Mouse (Mus musculus) lung, embryonic 14.5 days (tissue): Measurements from ENCODE around the gene Tpgs1. TPM values are rescaled to one million over a fixed set of nuclear protein-coding genes. Genes with fewer than 3 reads are reported as not detected.

Source experiments
- ATAC-seq: fragments of 200-750 bp; cut with Nextera tagmentation; 2 replicates; pipeline ENCODE4 v1.8.0; 2017; ENCODE audit warnings: mild to moderate bottlenecking, moderate TSS enrichment, moderate library complexity; ENCODE audit not compliant: insufficient read depth
- DNase-seq: peaks from one replicate; pipeline ENCODE4 v3.0.0-alpha.2; 2015
- H3K27ac ChIP-seq: fragments of 300-500 bp; sonication (generic); 2 replicates; pipeline ENCODE4 v1.5.1; 2014; ENCODE audit warnings: low read depth, mild to moderate bottlenecking, moderate library complexity
- H3K27me3 ChIP-seq: fragments of 300-500 bp; sonication (generic); 2 replicates; pipeline ENCODE4 v1.6.1; 2014; ENCODE audit warnings: low read length, control low read depth; ENCODE audit not compliant: insufficient read depth
- H3K36me3 ChIP-seq: fragments of 300-500 bp; sonication (generic); 2 replicates; pipeline ENCODE4 v1.6.1; 2014; ENCODE audit warnings: control low read depth; ENCODE audit not compliant: insufficient read depth
- H3K4me1 ChIP-seq: fragments of 300-500 bp; sonication (generic); 2 replicates; pipeline ENCODE4 v1.6.1; 2014; ENCODE audit warnings: antibody characterized with exemption, control low read depth; ENCODE audit not compliant: insufficient read depth
- H3K4me2 ChIP-seq: fragments of 300-500 bp; sonication (generic); 2 replicates; pipeline ENCODE4 v1.6.1; 2014; ENCODE audit warnings: mild to moderate bottlenecking
- H3K4me3 ChIP-seq: fragments of 300-500 bp; sonication (generic); 2 replicates; pipeline ENCODE4 v1.5.1; 2014; ENCODE audit warnings: low read depth, low read length
- H3K9ac ChIP-seq: fragments of 300-500 bp; sonication (generic); 2 replicates; pipeline ENCODE4 v1.6.1; 2014
- H3K9me3 ChIP-seq: fragments of 300-500 bp; sonication (generic); 2 replicates; pipeline ENCODE4 v1.6.1; 2016; ENCODE audit warnings: low read depth, low read length, control low read depth
- CTCF ChIP-seq: IDR thresholded peaks from 2 replicates; pipeline ENCODE4 v1.5.1; 2016; ENCODE audit warnings: antibody characterized with exemption, low read depth
- WGBS: fragments of 180-500 bp; shearing (Covaris S2); extraction: QIAGEN DNeasy Blood & Tissue Kit; methylation state at CpG from one replicate; pipeline ENCODE4 v1.1.7; 2014; 5-methylcytosine and 5-hydroxymethylcytosine counted together
- polyA plus RNA-seq: library from polyadenylated mRNA; unstranded; fragments of >200 nt; fragmentation: Nextera tagmentation; extraction: Ambion mirVana; gene quantifications from 2 replicates; pipeline ENCODE4 v1.2.1, GENCODE M21; 2014

Tpgs1 gene
- polyA plus RNA-seq, 1 experiment from 2014 or later: 56.4 TPM

DNA sequence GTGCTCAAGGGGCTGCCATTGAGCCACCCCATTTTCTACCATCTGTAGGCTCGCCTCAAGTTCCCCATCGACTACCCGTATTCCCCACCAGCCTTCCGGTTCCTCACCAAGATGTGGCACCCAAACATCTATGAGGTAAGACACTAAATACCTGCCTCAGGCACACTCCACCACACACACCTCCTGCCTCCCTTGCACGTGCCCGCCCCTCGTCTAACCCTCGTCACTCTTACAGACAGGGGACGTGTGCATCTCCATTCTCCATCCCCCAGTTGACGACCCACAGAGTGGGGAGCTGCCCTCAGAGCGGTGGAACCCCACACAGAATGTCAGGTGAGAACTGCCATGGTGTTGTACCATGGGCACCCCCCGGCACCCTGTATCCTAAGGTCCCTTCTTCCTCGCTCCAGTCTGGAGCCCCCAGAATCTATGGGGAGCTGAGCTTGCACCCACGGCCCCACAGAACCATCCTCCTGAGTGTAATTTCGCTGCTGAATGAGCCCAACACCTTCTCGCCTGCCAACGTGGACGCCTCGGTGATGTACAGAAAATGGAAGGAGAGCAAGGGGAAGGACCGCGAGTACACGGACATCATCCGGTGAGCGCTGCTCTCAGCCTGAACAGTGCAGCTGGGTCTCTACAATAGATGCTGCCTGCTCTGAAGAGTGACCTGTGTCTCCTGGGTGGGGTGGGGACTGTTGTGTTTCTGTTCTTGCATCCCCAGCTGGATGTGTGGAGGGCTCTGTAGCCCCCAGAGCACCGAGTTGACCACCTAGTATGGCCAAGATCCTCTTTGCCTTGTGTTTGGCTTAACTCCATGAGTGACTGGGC is 15.8 kb downstream of the Tpgs1 start:
- no peak for TF ChIP-seq CTCF

DNA sequence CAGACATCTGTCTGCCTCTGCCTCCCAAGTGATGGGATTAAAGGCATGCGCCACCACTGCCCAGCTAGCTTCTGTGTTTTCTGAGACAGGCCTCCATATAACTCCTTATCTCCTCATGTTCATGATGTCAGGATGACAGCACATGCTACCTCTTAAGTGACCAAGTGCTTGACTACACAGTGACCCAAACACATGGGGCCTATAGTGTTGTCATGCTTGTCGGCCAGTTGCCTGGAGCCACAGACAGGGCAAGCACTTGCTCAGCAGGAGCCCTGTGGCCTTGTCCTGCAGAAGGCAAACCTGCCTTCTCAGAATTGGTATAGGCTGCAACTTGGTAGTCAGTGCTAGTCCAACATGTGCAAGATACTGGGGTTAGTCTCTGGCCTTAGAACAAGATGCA is 17.1 kb downstream of the Tpgs1 start:
- no peak overlapping the region for H3K27ac ChIP-seq

More for the DNA sequence above, 15.8 kb downstream of the Tpgs1 start:
- Histone ChIP-seq H3K4me1 (peaks cover 7% of the 10 kb centered on the region), H3K27ac (no peak overlapping the region), H3K4me3 (no peak overlapping the region), H3K9ac (no peak overlapping the region), H3K4me2 (no peak overlapping the region), H3K27me3 (no peaks in the 10 kb centered on the region), H3K36me3 (peaks cover 56% of the 10 kb centered on the region), H3K9me3 (no peaks in the 10 kb centered on the region)
- ATAC-seq: no peak
- no peak for DNase-seq
- 89% methylated on average over 25 of the region's 25 CpGs for WGBS

DNA sequence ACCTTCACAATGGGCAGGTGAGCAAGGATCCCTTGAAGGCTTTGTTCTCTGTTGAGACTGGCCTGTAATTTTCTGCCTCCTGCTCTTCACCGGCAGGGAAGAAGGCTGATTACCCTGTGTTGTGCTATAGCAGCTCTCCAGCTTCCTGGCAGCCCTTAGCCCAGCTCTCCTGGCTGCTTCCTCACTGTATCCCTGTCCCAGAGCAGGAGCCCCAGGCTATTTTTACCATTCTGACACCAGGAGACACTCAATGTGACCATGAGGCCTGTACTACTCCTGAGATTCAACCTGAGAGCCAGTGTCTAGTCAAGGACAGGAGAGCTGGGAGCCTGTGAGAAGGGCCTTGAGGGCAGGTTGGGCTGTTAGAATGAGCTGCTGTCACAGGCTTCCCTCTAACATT is 17.5 kb downstream of the Tpgs1 start:
- Histone ChIP-seq H3K36me3 (peaks cover 56% of the 10 kb centered on the region), H3K4me3 (no peak overlapping the region), H3K4me1 (no peaks in the 10 kb centered on the region), H3K27me3 (no peaks in the 10 kb centered on the region), H3K9me3 (no peaks in the 10 kb centered on the region), H3K4me2 (no peak overlapping the region), H3K9ac (no peak overlapping the region), H3K27ac (no peak overlapping the region)
- DNase-seq (no peak), ATAC-seq (no peak)
- 87% methylated on average over 1 of the region's 1 CpGs for WGBS
- no peak for TF ChIP-seq CTCF

More for the DNA sequence above, 17.1 kb downstream of the Tpgs1 start:
- Histone ChIP-seq H3K4me1 (peaks cover under 1% of the 10 kb centered on the region; the same call in 1 of the 2 replicates), H3K27me3 (no peaks in the 10 kb centered on the region), H3K9me3 (no peaks in the 10 kb centered on the region), H3K9ac (no peak overlapping the region), H3K4me3 (no peak overlapping the region), H3K36me3 (peaks cover 56% of the 10 kb centered on the region), H3K4me2 (no peak overlapping the region)
- TF ChIP-seq CTCF: no peak
- WGBS: 87% methylated on average over 2 of the region's 2 CpGs
- ATAC-seq (no peak), DNase-seq (no peak)

DNA sequence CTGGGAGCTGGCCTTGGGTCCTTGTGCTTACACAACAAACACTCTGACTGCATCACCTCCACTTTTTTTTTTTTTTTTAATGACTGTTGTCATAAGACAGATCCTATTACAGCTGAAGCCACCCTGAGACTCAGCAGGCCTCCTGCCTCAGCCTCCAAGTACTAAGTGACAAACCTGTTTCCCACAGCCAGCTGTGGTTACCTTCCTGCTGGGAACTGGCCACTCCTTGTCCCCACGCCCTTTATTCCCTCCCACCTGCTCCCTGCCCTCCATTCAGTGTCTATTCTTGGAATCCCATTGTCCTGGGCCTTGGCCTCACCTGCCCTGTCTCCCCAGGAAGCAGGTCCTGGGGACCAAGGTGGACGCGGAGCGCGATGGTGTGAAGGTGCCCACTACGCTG is 18.3 kb downstream of the Tpgs1 start:
- H3K4me3 ChIP-seq: no peak overlapping the region
- no peaks in the 10 kb centered on the region for H3K27me3 ChIP-seq
- no peak for ATAC-seq
- no peaks in the 10 kb centered on the region for H3K9me3 ChIP-seq
- DNase-seq: no peak
- H3K9ac ChIP-seq: no peak overlapping the region
- no peaks in the 10 kb centered on the region for H3K4me1 ChIP-seq
- H3K36me3 ChIP-seq: peaks cover 56% of the 10 kb centered on the region
- no peak overlapping the region for H3K27ac ChIP-seq
- no peak overlapping the region for H3K4me2 ChIP-seq
- 93% methylated on average over 6 of the region's 6 CpGs for WGBS
- no peak for TF ChIP-seq CTCF

DNA sequence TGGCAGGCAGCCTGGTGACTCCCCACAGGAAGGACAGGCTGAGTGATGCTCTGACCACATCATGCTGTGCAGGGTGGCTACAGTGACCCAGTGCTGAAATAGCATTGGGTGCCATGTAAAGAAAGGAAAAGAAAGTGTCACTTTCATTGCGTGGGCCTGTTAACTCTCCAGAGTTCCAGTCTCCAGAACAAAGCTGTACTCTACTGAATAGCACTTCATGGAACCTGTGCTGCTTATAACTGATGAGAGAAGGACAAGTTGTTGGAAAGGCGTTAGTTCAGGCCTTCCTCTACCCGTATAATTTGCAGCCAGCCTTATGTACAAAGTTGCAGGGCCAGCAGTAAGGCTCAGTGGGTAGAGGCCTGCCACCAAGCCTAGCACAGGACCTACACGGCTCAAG is 19.6 kb downstream of the Tpgs1 start, which contains the start of gene Gzmm:
Gzmm (plus strand) TSS at position 301 of the 400 bp plus-strand sequence.
- no peaks in the 10 kb centered on the region for H3K27me3 ChIP-seq
- no peak within 1 kb of the TSS for H3K27ac ChIP-seq
- no peaks in the 10 kb centered on the region for H3K4me1 ChIP-seq
- H3K4me3 ChIP-seq: no peak within 1 kb of the TSS
- ATAC-seq (no peak), DNase-seq (no peak)
- WGBS: 80% methylated on average over 4 of the region's 4 CpGs
- no peak for TF ChIP-seq CTCF
- H3K36me3 ChIP-seq: peaks cover 56% of the 10 kb centered on the region
- H3K9me3 ChIP-seq: no peaks in the 10 kb centered on the region
- no peak within 1 kb of the TSS for H3K9ac ChIP-seq
- H3K4me2 ChIP-seq: no peak within 1 kb of the TSS

DNA sequence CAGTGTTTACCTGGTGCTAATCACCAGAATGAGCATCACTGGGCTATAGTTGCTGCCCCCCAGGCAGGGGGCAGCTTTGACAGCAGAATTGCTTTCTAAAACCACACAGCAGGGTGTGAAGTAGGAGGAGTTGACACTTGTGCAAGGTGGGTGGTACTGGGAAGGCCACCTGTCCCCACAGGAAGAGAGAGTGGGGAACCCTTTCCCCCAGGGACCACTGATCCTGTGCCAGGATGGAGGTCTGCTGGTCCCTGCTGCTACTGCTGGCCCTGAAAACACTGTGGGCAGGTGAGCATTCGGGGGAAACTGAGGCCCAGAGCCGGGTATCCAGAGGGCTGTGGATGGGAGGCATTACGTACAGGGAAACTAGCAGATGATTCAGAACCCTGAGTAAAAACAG is 20.0 kb downstream of the Tpgs1 start:
- H3K4me3 ChIP-seq: no peak overlapping the region
- H3K4me2 ChIP-seq: no peak overlapping the region
- H3K27me3 ChIP-seq: no peaks in the 10 kb centered on the region
- 85% methylated on average over 3 of the region's 3 CpGs for WGBS
- no peak for ATAC-seq
- H3K9ac ChIP-seq: no peak overlapping the region
- H3K4me1 ChIP-seq: no peaks in the 10 kb centered on the region
- TF ChIP-seq CTCF: no peak
- no peak overlapping the region for H3K27ac ChIP-seq
- peaks cover 56% of the 10 kb centered on the region for H3K36me3 ChIP-seq
- H3K9me3 ChIP-seq: no peaks in the 10 kb centered on the region
- no peak for DNase-seq

DNA sequence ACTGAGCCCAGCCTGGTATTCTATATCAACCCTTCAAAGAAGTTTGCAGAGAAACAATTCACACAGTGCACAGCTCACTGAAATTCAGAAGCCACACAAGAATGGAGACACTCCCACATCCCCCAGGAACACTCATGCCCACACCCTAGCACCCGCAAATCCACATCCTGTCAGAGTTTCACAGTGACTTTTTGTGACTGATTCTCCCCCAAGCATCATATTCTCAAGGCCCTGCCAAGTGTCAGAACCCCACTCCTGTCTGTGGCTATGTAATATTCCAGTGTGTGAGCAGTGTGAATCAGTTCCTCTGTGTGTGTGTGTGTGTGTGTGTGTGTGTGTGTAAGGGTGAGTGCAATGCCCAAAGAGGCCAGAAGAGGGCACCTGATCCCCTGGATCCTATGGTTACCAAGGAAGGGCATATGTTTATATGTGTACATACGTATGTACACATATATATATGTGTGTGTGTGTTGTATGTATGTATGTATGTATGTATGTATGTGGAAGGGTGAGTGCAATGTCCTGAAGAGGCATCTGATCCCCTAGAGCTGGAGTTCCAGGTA is 22.9 kb downstream of the Tpgs1 start:
- no peaks in the 10 kb centered on the region for H3K9me3 ChIP-seq
- WGBS: 95% methylated on average over 2 of the region's 2 CpGs
- no peak overlapping the region for H3K4me3 ChIP-seq
- DNase-seq: no peak
- no peaks in the 10 kb centered on the region for H3K27me3 ChIP-seq
- H3K27ac ChIP-seq: no peak overlapping the region
- no peak overlapping the region for H3K9ac ChIP-seq
- no peak overlapping the region for H3K4me2 ChIP-seq
- no peak for ATAC-seq
- H3K4me1 ChIP-seq: peaks cover 16% of the 10 kb centered on the region
- TF ChIP-seq CTCF: peak; percentile 43
- H3K36me3 ChIP-seq: peaks cover 29% of the 10 kb centered on the region
